Comparison of ENCODE assay signal across 8 mouse cellular contexts in the genomic region with DNA sequence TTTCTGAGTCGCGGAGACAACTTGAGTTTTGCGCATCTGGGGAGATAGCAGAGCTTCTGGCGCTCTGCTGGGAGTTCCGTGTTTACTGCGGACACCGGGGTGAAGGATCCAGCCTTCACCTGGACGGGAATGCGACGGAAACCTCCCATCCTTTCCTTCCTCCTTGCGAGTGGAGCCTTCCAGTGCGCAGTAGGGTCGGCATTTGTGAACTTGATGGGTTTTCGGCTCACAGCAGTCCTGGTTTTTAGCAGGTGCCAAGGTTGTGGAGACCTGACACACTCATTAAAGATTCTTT. TPM values are rescaled to one million over a fixed set of nuclear protein-coding genes. Genes with fewer than 3 reads are reported as not detected.
DNase-seq lines count a peak whose midpoint lies in the region; ATAC-seq and TF ChIP-seq lines count a peak whose summit lies in the region.

No protein-coding gene starts in this region.

- no peaks in the 10 kb centered on the region for H3K9me3 ChIP-seq in heart, embryonic 11.5 days (replicated peaks; ENCODE audit: control insufficient read depth, low read length)
- no peaks in the 10 kb centered on the region for H3K9me3 ChIP-seq in ES-Bruce4 (replicated peaks; ENCODE audit: control insufficient read depth, insufficient read depth, low read length, poor library complexity, severe bottlenecking)
- no peaks in the 10 kb centered on the region for H3K9me3 ChIP-seq in kidney, embryonic 16.5 days (ENCODE audit: low read length)
- H3K9me3 ChIP-seq in midbrain, postnatal 0 days (ENCODE audit: low read length): no peaks in the 10 kb centered on the region

- peak overlapping the region; percentile 91 for H3K27ac ChIP-seq in heart, embryonic 11.5 days (ENCODE audit: low read depth, low read length)
- H3K27ac ChIP-seq in ES-Bruce4 (ENCODE audit: insufficient read depth, low read length): no peak overlapping the region
- peak overlapping the region; percentile 33 for H3K27ac ChIP-seq in embryonic fibroblast, embryonic 13.5 days (ENCODE audit: insufficient read depth, low read length)
- peak overlapping the region; percentile 94 for H3K27ac ChIP-seq in kidney, embryonic 16.5 days (ENCODE audit: low read length)
- peak overlapping the region; percentile 95 for H3K27ac ChIP-seq in midbrain, postnatal 0 days (ENCODE audit: low read depth, low read length)

- TF ChIP-seq POLR2A in ES-Bruce4 (IDR thresholded peaks at IDR 0.05; ENCODE audit: insufficient read depth, low read length): no peak
- no peak for TF ChIP-seq POLR2A in embryonic fibroblast, embryonic 13.5 days (IDR thresholded peaks at IDR 0.05; ENCODE audit: low read depth, low read length)

- no peaks in the 10 kb centered on the region for H3K27me3 ChIP-seq in heart, embryonic 11.5 days (ENCODE audit: control insufficient read depth, insufficient read depth, low read length)
- H3K27me3 ChIP-seq in ES-Bruce4 (ENCODE audit: control insufficient read depth, insufficient read depth, low read length, poor library complexity, severe bottlenecking): no peaks in the 10 kb centered on the region
- H3K27me3 ChIP-seq in kidney, embryonic 16.5 days (ENCODE audit: insufficient read depth, low read length): no peaks in the 10 kb centered on the region
- no peaks in the 10 kb centered on the region for H3K27me3 ChIP-seq in midbrain, postnatal 0 days (ENCODE audit: insufficient read depth, low read length)

- no peaks in the 10 kb centered on the region for H3K4me1 ChIP-seq in heart, embryonic 11.5 days (ENCODE audit: control insufficient read depth, insufficient read depth, low read length)
- no peaks in the 10 kb centered on the region for H3K4me1 ChIP-seq in ES-Bruce4 (ENCODE audit: control insufficient read depth, insufficient read depth, low read length)
- no peaks in the 10 kb centered on the region for H3K4me1 ChIP-seq in embryonic fibroblast, embryonic 13.5 days (ENCODE audit: control insufficient read depth, insufficient read depth, low read length)
- no peaks in the 10 kb centered on the region for H3K4me1 ChIP-seq in kidney, embryonic 16.5 days (ENCODE audit: insufficient read depth, low read length)
- no peaks in the 10 kb centered on the region for H3K4me1 ChIP-seq in midbrain, postnatal 0 days (ENCODE audit: insufficient read depth, low read length)

- intact Hi-C loops in left cerebral cortex, postnatal 10 days (cut with DNase I): loop anchor here (5.0 kb wide), 1 partner anchor 343 kb away; no protein-coding TSS in a partner anchor

- H3K36me3 ChIP-seq in heart, embryonic 11.5 days (ENCODE audit: control insufficient read depth, insufficient read depth, low read length): no peaks in the 10 kb centered on the region
- H3K36me3 ChIP-seq in ES-Bruce4 (ENCODE audit: control insufficient read depth, insufficient read depth, low read length, poor library complexity, severe bottlenecking): no peaks in the 10 kb centered on the region
- no peaks in the 10 kb centered on the region for H3K36me3 ChIP-seq in kidney, embryonic 16.5 days (ENCODE audit: insufficient read depth, low read length)
- H3K36me3 ChIP-seq in midbrain, postnatal 0 days (ENCODE audit: insufficient read depth, low read length): no peaks in the 10 kb centered on the region

- ATAC-seq in heart, embryonic 11.5 days (replicated peaks; ENCODE audit: insufficient number of reproducible peaks, low FRiP score, low TSS enrichment): no peak
- ATAC-seq in kidney, embryonic 16.5 days (ENCODE audit: low FRiP score, low TSS enrichment): 0 out of 2 replicates have a peak, but pooled peaks have one; percentile 13
- ATAC-seq in midbrain, postnatal 0 days (ENCODE audit: low FRiP score): no peak; the same call in 1 of the 2 replicates

- H3K4me2 ChIP-seq in heart, embryonic 11.5 days: peak overlapping the region; percentile 69
- H3K4me2 ChIP-seq in kidney, embryonic 16.5 days (replicated peaks; ENCODE audit: low read depth, low read length): peak overlapping the region; percentile 57
- H3K4me2 ChIP-seq in midbrain, postnatal 0 days (ENCODE audit: low read depth, low read length, poor library complexity, severe bottlenecking): peak overlapping the region; percentile 86

- TF ChIP-seq EP300 in ES-Bruce4 (IDR thresholded peaks at IDR 0.05; ENCODE audit: insufficient read depth, low read depth, low read length): no peak

- peak overlapping the region; percentile 70 for H3K4me3 ChIP-seq in heart, embryonic 11.5 days (ENCODE audit: low read depth, low read length)
- H3K4me3 ChIP-seq in ES-Bruce4 (ENCODE audit: low read depth, low read length): peak overlapping the region; percentile 99
- peak overlapping the region; percentile 67 for H3K4me3 ChIP-seq in embryonic fibroblast, embryonic 13.5 days (ENCODE audit: insufficient read depth, low read length)
- H3K4me3 ChIP-seq in kidney, embryonic 16.5 days (ENCODE audit: low read length): peak overlapping the region; percentile 81
- peak overlapping the region; percentile 93 for H3K4me3 ChIP-seq in midbrain, postnatal 0 days (ENCODE audit: low read depth, low read length)

- WGBS in heart, embryonic 11.5 days (ENCODE audit: insufficient replicate concordance): 0% methylated on average over 14 of the region's 14 CpGs
- WGBS in kidney, embryonic 16.5 days: under 1% methylated on average over 14 of the region's 14 CpGs
- under 1% methylated on average over 13 of the region's 14 CpGs for WGBS in midbrain, postnatal 0 days

- no peak for TF ChIP-seq CTCF in ES-Bruce4 (IDR thresholded peaks at IDR 0.05; ENCODE audit: low read depth, low read length)
- TF ChIP-seq CTCF in embryonic fibroblast, embryonic 13.5 days (IDR thresholded peaks at IDR 0.05; ENCODE audit: borderline replicate concordance, insufficient read depth, low read length): no peak
- no peak for TF ChIP-seq CTCF in midbrain, postnatal 0 days (IDR thresholded peaks at IDR 0.05)

- peak overlapping the region; percentile 90 for H3K9ac ChIP-seq in heart, embryonic 11.5 days (ENCODE audit: low read depth, low read length)
- H3K9ac ChIP-seq in ES-Bruce4 (ENCODE audit: low read depth, poor library complexity, severe bottlenecking): peak overlapping the region; percentile 75
- H3K9ac ChIP-seq in kidney, embryonic 16.5 days (replicated peaks; ENCODE audit: low read length): peak overlapping the region; percentile 97
- H3K9ac ChIP-seq in midbrain, postnatal 0 days (replicated peaks; ENCODE audit: low read length, poor library complexity, severe bottlenecking): peak overlapping the region; percentile 94

- no peak for DNase-seq in heart, postnatal 4 days
- no peak for DNase-seq in midbrain, postnatal 0 days (ENCODE audit: low spot score)
- no peak for DNase-seq in left cerebral cortex, postnatal 10 days (ENCODE audit: extremely low spot score in 1 of 2, low spot score in 2 of 2)
- DNase-seq in adrenal gland, adult 18-20 months (ENCODE audit: low spot score in 2 of 2): no peak

RNA-seq across cellular contexts. Expression of a gene that starts 1.5 kb away (rescaled TPM):
- 41.6 and 51.5 TPM in 2 replicates for polyA plus RNA-seq in heart, embryonic 11.5 days (2014; fragmentation: Nextera tagmentation; extraction: Ambion mirVana)
- 10 to 100 TPM; 29.7 to 32.7 TPM for total RNA-seq in heart, postnatal 4 days (2021)
- 13.6 and 14.1 TPM in 2 replicates for polyA plus RNA-seq in ES-Bruce4 (2011; ENCODE audit: insufficient read depth, insufficient read length, low read depth, missing spikeins)
- 24.4 and 50.3 TPM in 2 replicates for polyA plus RNA-seq in embryonic fibroblast, embryonic 13.5 days (2011; ENCODE audit: insufficient read length, low read depth, missing spikeins)
- 61.2 and 61.4 TPM in 2 replicates for polyA plus RNA-seq in kidney, embryonic 16.5 days (2015; fragmentation: Nextera tagmentation; extraction: Ambion mirVana)
- total RNA-seq in midbrain, postnatal 0 days (2014; rRNA removed): 34.8 and 36.2 TPM in 2 replicates
- 74.7 and 80.4 TPM in 2 replicates for polyA plus RNA-seq in midbrain, postnatal 0 days (2015; fragmentation: Nextera tagmentation; extraction: Ambion mirVana)
- total RNA-seq in left cerebral cortex, postnatal 10 days (2021): 10 to 100 TPM; 49.3 to 54.6 TPM
- 1 to 10 TPM; 3.0 to 4.2 TPM for total RNA-seq in adrenal gland, adult 18-20 months (2021)
